Mouse (Mus musculus) lung, embryonic 16.5 days (tissue): Measurements from ENCODE around the gene Kcnj1. TPM values are rescaled to one million over a fixed set of nuclear protein-coding genes. Genes with fewer than 3 reads are reported as not detected.

ENCODE experiments used
- ATAC-seq: fragments of 200-750 bp; cut with Nextera tagmentation; 2 replicates; pipeline ENCODE4 v1.8.0; 2017; ENCODE audit warnings: low read depth, mild to moderate bottlenecking, moderate library complexity
- H3K27ac ChIP-seq: fragments of 300-500 bp; sonication (generic); 2 replicates; pipeline ENCODE4 v1.5.1; 2014; ENCODE audit warnings: mild to moderate bottlenecking, control low read depth, low read length
- H3K27me3 ChIP-seq: fragments of 300-500 bp; sonication (generic); 2 replicates; pipeline ENCODE4 v1.6.1; 2014; ENCODE audit warnings: low read depth, low read length, mixed read lengths; ENCODE audit not compliant: control insufficient read depth, insufficient read depth
- H3K36me3 ChIP-seq: fragments of 300-500 bp; sonication (generic); 2 replicates; pipeline ENCODE4 v1.6.1; 2014; ENCODE audit warnings: low read length; ENCODE audit not compliant: control insufficient read depth, insufficient read depth
- H3K4me1 ChIP-seq: fragments of 300-500 bp; sonication (generic); replicated peaks from 2 replicates; pipeline ENCODE4 v1.6.1; 2014; ENCODE audit warnings: low read length, mixed read lengths; ENCODE audit not compliant: control insufficient read depth, insufficient read depth
- H3K4me2 ChIP-seq: fragments of 300-500 bp; sonication (generic); 2 replicates; pipeline ENCODE4 v1.6.1; 2014; ENCODE audit warnings: low read depth, low read length, control low read depth
- H3K4me3 ChIP-seq: fragments of 300-500 bp; sonication (generic); 2 replicates; pipeline ENCODE4 v1.5.1; 2014; ENCODE audit warnings: mild to moderate bottlenecking, low read length, control low read depth
- H3K9ac ChIP-seq: fragments of 300-500 bp; sonication (generic); 2 replicates; pipeline ENCODE4 v1.6.1; 2014; ENCODE audit warnings: low read length, control low read depth
- H3K9me3 ChIP-seq: fragments of 300-500 bp; sonication (generic); 2 replicates; pipeline ENCODE4 v1.6.1; 2016; ENCODE audit warnings: low read length; ENCODE audit not compliant: control insufficient read depth
- WGBS: fragments of 180-500 bp; shearing (Covaris S2); extraction: QIAGEN DNeasy Blood & Tissue Kit; methylation state at CpG from one replicate; pipeline ENCODE4 v1.1.7; 2014; 5-methylcytosine and 5-hydroxymethylcytosine counted together
- polyA plus RNA-seq: library from polyadenylated mRNA; unstranded; fragments of >200 nt; fragmentation: Nextera tagmentation; extraction: Ambion mirVana; gene quantifications from 2 replicates; pipeline ENCODE4 v1.2.1, GENCODE M21; 2015

Gene Kcnj1
- polyA plus RNA-seq, 1 experiment from 2014 or later, result not detected

DNA sequence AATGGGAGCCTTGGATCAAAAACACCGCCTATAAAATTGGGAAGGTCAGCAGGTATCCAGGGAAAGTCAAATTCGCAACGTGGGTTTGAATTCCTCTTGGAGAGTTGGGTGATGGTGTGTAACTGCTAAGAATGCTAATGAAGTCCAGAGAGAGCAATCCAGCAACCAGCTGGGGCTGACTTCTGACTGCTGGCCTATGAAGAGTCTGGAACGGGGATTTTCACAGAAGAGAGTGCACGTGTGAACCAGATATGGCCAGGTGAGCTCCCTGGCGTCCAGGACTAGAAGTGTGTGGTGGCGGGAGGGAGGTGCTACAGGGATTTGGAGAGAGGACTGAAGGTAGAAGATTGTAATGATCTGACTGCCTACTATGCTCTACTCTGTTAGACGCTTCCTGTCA is 24.2 kb upstream of the Kcnj1 start:
- no peak overlapping the region for H3K4me2 ChIP-seq
- no peak overlapping the region for H3K27ac ChIP-seq
- no peak overlapping the region for H3K9ac ChIP-seq
- no peaks in the 10 kb centered on the region for H3K9me3 ChIP-seq
- no peak overlapping the region for H3K4me3 ChIP-seq
- peaks cover 6% of the 10 kb centered on the region for H3K4me1 ChIP-seq
- no peak for ATAC-seq
- no peaks in the 10 kb centered on the region for H3K36me3 ChIP-seq
- H3K27me3 ChIP-seq, result peaks cover 31% of the 10 kb centered on the region
- WGBS, result 69% methylated on average over 8 of the region's 8 CpGs

DNA sequence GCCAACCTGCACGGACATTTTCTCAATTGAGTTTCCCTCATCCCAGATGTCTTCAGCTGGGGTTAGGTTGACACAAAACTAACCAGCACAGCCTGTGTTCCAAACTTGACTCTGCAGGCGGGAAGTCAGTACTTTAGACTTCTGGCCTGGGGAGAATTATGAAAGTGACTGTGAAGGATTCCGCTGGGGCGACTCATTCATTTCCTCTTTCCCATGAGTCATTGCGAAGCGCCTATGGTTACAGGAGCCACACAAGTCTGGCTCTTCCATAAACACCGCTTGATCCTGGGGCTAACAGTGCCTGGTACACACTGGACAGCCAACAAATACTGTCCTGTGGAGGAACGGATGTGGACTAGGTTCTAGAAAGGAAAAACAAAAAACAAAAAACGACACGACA is 22.9 kb upstream of the Kcnj1 start:
- Histone ChIP-seq H3K36me3 (no peaks in the 10 kb centered on the region), H3K9me3 (no peaks in the 10 kb centered on the region), H3K4me3 (no peak overlapping the region), H3K27ac (no peak overlapping the region), H3K9ac (no peak overlapping the region), H3K4me2 (no peak overlapping the region), H3K4me1 (peaks cover under 1% of the 10 kb centered on the region), H3K27me3 (peaks cover 18% of the 10 kb centered on the region)
- 0 out of 2 replicates have a peak, but pooled peaks have one; percentile 23 for ATAC-seq
- 80% methylated on average over 10 of the region's 10 CpGs for WGBS

DNA sequence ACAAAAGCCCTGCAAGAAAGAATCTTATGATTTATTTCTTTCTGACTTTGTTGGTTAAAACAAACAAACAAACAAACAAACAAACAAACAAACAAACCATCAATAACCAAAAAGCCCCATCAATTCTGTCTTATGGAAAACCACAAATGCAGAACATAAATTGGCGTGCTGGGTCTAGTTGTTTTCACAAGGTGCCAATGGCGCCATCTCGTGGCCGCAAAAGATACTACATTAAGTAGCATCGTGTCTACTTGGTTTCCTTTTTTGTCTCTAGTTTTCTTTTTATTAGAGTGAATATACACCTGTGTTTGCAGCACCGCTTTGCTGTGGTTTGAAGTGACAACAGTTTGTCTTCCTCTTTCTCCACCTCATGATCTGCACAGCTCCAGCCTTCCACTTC is 22.0 kb upstream of the Kcnj1 start:
- H3K36me3 ChIP-seq, result no peaks in the 10 kb centered on the region
- peaks cover 8% of the 10 kb centered on the region; the same call in 1 of the 2 replicates for H3K27me3 ChIP-seq
- no peak overlapping the region for H3K4me2 ChIP-seq
- no peaks in the 10 kb centered on the region for H3K9me3 ChIP-seq
- no peak overlapping the region for H3K27ac ChIP-seq
- H3K4me1 ChIP-seq, result no peaks in the 10 kb centered on the region
- 5% methylated on average over 6 of the region's 6 CpGs for WGBS
- no peak overlapping the region for H3K9ac ChIP-seq
- H3K4me3 ChIP-seq, result no peak overlapping the region
- ATAC-seq, result no peak

DNA sequence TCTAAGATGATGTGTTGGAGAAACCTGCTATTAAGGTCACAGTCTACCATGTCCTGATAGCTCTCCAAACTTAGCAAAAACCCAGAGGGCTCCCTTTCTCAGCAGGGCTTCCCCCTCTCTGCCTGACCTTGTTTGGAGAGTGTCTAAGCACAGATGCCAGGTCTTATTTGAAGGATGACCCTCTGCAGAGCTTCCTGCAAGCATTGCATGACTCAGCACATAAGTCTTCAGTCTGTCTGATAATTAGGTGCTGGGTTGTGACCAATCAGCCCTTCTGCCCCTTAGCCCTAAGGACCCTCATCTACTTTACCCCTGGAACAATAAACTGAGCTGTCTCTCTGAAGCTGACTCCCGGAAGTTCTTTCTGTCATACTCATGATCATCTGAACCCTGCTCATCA is 11.5 kb upstream of the Kcnj1 start:
- Histone ChIP-seq H3K4me2 (no peak overlapping the region), H3K27ac (no peak overlapping the region), H3K27me3 (no peaks in the 10 kb centered on the region), H3K4me1 (no peaks in the 10 kb centered on the region), H3K4me3 (no peak overlapping the region), H3K9me3 (no peaks in the 10 kb centered on the region), H3K9ac (no peak overlapping the region), H3K36me3 (no peaks in the 10 kb centered on the region)
- 33% methylated on average over 1 of the region's 1 CpGs for WGBS
- no peak for ATAC-seq

DNA sequence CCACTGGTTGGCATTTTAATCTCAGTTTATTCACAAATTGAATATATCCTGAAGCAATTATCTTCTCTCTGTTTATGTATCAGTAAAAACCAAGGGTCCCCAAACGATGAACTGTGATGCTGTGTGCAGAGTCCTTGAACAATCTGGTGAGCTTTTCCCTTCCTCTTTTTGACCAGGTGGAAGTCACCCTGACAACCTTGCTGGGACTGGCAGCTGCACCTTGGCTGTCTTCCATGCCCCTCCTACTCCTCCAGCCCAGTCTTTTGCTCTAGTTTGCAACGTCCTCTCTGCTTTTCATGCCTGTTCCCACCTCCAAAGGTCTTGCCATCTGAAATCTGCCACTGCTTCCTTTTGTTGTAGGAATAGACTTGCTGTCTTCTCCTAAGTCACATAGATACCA is 3.5 kb upstream of the Kcnj1 start:
- 12% methylated on average over 2 of the region's 2 CpGs for WGBS
- Histone ChIP-seq H3K4me1 (no peaks in the 10 kb centered on the region), H3K4me2 (no peak overlapping the region), H3K27ac (no peak overlapping the region), H3K9ac (no peak overlapping the region), H3K9me3 (0 out of 2 replicates have a peak, but pooled peaks cover 3% of the 10 kb centered on the region), H3K36me3 (no peaks in the 10 kb centered on the region), H3K4me3 (no peak overlapping the region), H3K27me3 (no peaks in the 10 kb centered on the region)
- ATAC-seq, result no peak

DNA sequence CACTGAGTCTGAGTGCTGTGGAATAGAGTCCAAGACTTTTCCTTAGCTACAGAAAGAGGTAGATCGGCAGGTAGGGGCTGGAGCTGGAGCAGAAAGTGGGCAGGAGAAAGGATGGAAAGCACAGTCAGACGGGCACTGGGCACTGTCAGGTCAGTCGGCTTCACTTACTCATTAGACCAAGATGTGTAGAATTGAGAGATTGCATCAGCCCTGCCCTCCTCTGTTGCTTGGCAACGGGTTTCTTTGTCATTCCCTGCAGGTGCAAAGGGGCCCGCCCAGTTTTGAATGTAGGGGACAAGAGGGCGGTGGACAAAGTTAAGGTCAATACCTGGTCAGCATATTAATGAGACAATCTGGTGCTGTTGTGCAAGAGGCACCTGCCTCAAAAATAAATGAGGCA is 2.9 kb upstream of the Kcnj1 start:
- ATAC-seq, result no peak
- H3K9me3 ChIP-seq, result 0 out of 2 replicates have a peak, but pooled peaks cover 3% of the 10 kb centered on the region
- no peaks in the 10 kb centered on the region for H3K36me3 ChIP-seq
- H3K27ac ChIP-seq, result no peak overlapping the region
- no peak overlapping the region for H3K4me2 ChIP-seq
- H3K4me3 ChIP-seq, result no peak overlapping the region
- H3K4me1 ChIP-seq, result no peaks in the 10 kb centered on the region
- 33% methylated on average over 6 of the region's 6 CpGs for WGBS
- H3K9ac ChIP-seq, result no peak overlapping the region
- no peaks in the 10 kb centered on the region for H3K27me3 ChIP-seq

DNA sequence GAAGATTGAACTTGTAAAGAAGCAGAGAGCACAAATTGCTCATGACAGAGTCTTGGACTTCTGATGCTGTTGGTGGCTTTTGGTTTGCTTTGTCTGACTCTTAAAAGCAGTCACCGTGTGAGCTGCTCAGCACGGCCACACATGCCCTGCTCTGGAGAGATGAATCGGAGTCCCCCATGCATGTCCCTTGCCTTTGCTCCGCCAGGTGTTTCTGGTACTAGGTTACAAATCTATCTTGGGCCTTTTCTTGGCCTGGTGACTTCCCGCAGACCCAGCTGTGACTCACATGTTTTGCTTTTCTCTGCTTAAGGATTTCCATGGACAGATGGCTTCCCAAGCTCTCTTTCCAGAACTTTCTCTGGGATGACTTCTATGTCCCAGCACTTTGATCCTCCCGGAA is 1.4 kb downstream of the Kcnj1 start:
- Histone ChIP-seq H3K27me3 (no peaks in the 10 kb centered on the region), H3K9ac (no peak overlapping the region), H3K4me1 (no peaks in the 10 kb centered on the region), H3K4me2 (no peak overlapping the region), H3K4me3 (no peak overlapping the region), H3K9me3 (no peaks in the 10 kb centered on the region), H3K27ac (no peak overlapping the region), H3K36me3 (no peaks in the 10 kb centered on the region)
- WGBS, result 90% methylated on average over 6 of the region's 6 CpGs
- no peak for ATAC-seq

DNA sequence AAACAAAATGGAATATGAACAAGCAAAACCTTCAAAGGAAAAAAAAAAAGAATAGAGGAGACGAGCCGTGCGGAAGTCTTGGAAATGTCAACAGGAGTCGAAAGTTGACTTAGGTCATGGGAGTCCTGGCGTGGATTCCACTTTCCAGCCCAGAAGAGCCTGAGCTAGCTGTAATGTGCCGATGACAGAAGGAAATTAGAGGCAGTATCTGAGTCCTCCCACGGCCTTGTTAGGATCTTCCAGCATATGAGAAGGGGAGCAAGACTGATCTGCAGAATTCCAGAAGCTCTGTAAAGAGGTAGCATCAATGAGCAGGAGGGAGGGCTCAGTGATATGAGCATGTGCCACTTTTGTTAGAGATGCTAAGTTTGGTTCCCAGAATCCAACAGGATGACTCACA is 3.7 kb downstream of the Kcnj1 start:
- H3K9ac ChIP-seq, result no peak overlapping the region
- no peak overlapping the region for H3K4me3 ChIP-seq
- H3K4me2 ChIP-seq, result no peak overlapping the region
- no peaks in the 10 kb centered on the region for H3K36me3 ChIP-seq
- H3K9me3 ChIP-seq, result no peaks in the 10 kb centered on the region
- WGBS, result 59% methylated on average over 7 of the region's 7 CpGs
- H3K27ac ChIP-seq, result no peak overlapping the region
- ATAC-seq, result no peak
- no peaks in the 10 kb centered on the region for H3K4me1 ChIP-seq
- no peaks in the 10 kb centered on the region for H3K27me3 ChIP-seq

DNA sequence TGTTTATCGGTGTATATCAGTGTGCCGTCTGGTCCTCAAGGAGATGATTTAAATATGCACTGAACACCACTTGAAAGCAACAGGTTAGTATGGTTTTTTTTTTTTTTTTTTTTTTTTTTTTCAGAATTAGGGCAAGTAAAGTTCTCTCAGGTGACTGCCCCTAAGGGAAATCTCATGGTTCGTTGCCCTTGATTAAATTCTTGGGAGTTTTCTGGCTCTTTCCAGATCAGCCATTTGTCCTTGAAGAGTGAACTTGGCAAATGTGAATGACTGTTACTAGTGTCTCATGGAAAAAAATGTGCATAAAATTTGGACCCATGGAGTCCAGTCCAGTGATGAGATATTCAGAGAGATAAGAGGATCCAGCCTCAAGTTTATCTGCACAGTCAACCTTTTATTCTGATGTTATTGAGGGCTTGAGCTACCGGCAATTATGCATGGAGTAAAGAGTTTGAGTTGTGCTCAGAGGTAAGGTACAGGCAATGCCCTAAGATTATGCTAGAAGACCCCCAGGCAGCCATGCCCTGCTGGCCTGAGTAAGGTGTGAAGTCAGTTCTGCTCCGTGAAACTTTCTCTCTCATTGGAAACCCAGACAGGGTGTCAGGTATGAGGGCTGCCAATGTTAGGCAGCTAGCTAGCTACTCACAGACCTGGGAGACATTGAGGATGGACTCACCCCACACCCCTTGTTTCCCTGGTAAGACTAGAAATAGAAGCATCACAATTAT is 4.7 kb downstream of the Kcnj1 start:
- Histone ChIP-seq H3K27me3 (no peaks in the 10 kb centered on the region), H3K4me3 (no peak overlapping the region), H3K4me2 (no peak overlapping the region), H3K36me3 (no peaks in the 10 kb centered on the region), H3K9ac (no peak overlapping the region), H3K27ac (no peak overlapping the region), H3K4me1 (no peaks in the 10 kb centered on the region), H3K9me3 (no peaks in the 10 kb centered on the region)
- WGBS, result 66% methylated on average over 5 of the region's 5 CpGs
- ATAC-seq, result no peak

DNA sequence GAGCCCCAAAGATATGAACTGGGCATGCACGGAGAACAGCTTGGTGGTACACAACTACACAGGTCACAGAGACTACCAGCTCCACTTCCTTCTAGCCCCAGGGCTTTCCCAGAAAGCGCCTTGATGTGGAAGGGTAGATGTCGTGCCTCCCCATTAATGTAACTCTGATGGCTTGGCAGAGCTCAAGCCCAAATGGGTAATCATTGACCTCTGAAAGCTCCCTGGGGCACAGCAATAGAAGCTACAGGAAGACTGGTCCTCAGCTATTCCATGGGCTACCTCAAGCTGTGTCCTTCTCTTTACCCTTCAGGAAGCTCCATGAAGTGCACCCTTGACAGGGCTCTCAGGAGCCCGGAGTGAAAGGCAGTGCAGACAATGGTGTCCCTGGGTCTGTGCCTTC is 12.6 kb downstream of the Kcnj1 start:
- no peaks in the 10 kb centered on the region for H3K9me3 ChIP-seq
- no peaks in the 10 kb centered on the region for H3K27me3 ChIP-seq
- no peaks in the 10 kb centered on the region for H3K36me3 ChIP-seq
- no peak for ATAC-seq
- no peak overlapping the region for H3K4me2 ChIP-seq
- H3K27ac ChIP-seq, result no peak overlapping the region
- H3K9ac ChIP-seq, result no peak overlapping the region
- WGBS, result 77% methylated on average over 4 of the region's 4 CpGs
- H3K4me3 ChIP-seq, result no peak overlapping the region
- H3K4me1 ChIP-seq, result no peaks in the 10 kb centered on the region
